Mouse (Mus musculus) heart, adult 8-10 months (tissue): ENCODE data around the gene Elp5. TPM values are rescaled to one million over a fixed set of nuclear protein-coding genes. Genes with fewer than 3 reads are reported as not detected.
"Not testable (repeated sequence)": the region's sequence is repeated elsewhere in the genome, so short reads cannot be mapped to it uniquely, and the experiment has no call there.

Experiments used
- DNase-seq: peaks from one replicate; pipeline ENCODE4 v3.0.0; 2022; ENCODE audit warnings: low spot score
- total RNA-seq, 4 experiments: library from RNA; stranded (reverse); gene quantifications; 2 replicates each; pipeline ENCODE4 v1.2.4; 2022

Elp5 gene
- total RNA-seq, result 10 to 100 TPM; 41.7 to 57.3 (median 48.1) TPM

DNA sequence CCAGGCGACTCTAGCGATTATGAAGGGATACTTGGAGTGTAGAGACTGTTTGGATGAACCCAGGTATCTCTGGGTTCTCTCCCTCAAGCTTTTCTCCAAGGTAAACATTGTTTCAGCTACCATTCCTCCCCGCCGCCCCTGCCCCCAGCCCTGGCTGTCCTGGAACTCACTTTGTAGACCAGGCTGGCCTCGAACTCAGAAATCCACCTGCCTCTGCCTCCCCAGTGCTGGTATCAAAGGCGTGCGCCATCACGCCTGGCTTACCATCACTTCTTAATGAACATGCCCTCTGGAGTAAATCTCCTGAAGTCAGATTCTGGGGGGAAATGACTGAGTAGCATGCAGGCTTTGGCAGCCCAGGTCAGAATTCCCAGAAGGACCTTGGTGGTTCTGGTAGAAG, at the start of gene Elp5:
Gene Elp5 (minus strand): TSS at position 293 of the 400 bp plus-strand sequence.
- no peak for DNase-seq

DNA sequence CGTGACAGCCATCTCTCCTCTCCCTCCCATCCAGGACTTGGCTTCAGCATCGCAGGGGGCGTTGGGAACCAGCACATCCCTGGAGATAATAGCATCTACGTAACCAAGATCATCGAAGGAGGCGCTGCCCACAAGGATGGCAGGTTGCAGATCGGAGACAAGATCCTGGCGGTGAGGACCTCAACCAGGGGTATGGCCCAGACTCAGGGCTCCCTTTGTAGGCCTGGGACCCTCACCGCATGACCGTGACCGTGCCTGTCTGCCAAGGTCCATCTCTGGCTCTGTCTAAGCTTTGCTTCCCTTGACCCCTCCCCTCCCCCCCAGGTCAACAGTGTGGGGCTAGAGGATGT, 49.0 kb upstream of the Elp5 start:
- no peak for DNase-seq

DNA sequence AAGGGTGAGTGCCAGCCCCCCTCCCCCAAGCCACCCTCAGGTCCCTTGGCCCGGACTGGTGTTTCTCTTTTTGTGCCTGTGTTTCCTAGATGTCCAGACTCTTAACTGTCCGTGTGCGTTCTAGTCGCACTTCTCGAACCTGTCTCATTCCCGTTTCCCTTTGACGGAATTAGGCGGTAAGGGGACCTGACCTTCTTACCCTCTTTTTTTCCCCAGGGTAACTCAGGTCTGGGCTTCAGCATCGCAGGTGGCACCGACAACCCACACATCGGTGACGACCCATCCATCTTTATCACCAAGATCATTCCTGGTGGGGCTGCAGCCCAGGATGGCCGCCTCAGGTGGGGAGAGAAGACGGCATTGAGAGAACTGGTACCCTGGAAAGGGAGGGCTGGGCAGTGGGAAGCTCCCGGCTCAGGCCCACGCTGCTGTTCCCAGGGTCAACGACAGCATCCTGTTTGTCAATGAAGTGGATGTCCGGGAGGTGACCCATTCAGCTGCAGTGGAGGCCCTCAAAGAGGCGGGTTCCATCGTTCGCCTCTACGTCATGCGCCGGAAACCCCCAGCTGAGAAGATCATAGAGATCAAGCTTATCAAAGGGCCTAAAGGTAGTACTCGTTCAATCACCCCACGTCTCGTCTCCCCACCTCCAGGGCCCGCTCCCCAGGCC, 48.5 kb upstream of the Elp5 start:
- DNase-seq, result no peak

DNA sequence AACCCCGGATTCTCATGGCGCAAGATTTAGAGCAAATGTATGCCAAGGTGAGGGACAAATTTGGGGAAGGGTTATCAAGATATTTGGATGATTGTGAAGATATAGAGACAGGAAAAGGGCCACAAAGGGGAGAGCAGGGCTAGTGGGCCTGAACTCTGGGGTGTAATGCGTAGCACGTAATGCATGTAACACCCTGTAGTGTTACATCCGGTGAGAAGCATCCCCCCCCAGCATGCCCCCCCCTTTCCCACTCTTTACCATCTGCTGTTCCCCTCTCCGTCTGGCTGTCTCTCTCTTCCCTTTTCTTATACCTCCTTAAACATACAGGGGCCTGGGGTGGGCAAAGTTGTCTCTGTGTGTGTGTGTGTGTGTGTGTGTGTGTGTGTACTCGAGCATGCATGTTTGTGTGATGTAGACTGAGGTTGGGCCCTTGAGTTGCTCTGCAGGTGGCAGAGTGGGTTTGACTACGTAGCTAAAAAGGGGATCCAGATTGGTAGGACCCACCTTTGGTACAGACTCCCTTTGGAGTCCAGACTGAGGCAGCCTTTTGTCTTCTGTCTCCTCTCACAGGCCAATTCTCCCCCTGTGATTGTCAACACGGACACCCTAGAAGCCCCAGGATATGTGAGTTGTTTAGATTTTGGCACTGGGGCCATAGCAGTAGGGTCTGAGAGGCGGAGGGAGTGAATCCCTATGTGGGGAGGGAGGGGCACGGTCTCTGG, 47.7 kb upstream of the Elp5 start:
- no peak for DNase-seq

DNA sequence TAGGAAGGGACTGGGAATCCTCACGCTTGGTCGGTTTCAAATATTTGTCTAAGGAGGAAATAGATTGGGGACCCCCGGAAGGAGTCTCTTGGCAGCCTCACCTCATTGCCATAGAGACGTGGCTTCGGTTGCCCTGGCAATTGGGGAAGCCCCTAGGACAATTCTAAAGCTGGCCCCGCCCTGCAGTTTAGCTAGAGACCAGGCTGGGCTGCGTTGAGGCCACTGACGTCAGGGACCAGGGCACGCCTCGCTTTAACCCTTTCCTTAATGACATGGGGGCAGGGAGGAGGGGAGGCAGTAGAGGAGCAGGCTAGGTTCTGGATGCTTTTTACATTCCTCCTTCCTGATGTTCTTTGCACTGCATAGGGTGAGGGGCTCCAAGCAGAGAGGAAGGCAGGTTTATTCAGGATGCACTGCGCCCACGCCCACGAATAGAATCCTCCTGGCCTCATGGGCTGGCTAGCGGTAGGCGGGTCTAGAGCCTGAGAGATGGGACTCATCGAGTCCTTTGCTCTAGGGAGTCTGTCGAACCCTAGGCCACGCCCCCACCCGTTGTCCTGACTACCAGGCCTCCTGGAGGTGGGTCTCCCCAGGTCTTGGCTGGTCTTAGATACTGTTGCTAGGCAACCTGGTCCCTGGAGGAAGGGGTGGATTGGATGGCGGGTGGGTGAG, 46.9 kb upstream of the Elp5 start:
- DNase-seq, result peak; percentile 69

DNA sequence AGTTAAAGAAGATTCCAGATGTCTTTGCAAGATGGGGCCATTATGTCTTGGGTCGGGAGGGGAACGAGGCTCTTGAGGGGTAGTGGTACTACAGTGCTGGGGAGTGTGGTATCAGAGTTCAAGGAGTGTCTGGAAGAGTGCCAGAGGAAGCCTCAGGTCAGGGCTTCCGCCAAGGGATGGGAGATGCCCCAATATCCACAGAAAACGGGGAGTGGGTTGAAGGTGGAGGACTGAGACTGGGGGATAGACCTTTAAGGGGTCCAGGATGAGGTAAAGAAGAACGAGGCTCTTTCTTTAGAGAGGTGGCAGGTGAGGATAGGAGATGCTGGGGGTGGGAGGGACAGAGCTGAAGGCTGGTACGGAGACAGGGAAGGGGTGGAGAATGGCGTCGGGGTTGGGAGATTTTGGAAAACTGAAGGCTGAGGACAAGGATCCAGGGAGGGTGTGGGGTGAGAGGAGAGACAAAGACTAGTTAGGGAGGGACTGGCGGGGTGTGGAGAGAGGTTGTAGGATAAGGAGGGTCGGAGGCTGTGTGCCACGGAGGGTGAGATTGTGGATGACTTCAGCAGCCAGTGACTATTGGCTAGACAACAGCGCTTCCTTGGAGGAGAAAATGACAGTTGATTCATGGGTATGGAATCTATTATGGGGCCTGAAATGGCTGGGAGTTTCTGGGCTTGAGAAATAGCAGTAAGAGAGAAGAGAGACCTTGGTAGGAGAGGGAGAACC, 46.2 kb upstream of the Elp5 start:
- DNase-seq, result no peak

DNA sequence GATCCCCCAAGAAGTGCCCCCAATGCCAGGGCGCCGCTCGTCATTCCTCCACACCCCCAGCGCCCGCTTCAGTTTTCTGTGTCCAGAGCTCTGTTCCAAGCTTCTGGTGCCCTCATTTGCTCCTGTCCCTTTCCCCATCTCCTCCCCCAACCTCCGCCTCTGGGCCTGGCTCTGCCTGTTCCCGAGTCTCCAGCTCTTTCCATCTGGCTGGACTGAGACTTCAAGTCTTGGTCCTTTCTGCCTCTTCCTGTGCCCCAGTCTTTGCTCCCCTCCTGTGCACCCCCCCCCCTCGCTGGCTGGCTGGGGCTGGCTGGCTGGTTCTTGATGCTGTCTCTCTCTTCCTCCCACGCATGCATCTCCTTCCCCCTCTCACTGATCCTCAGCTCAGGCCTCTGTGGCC, 45.1 kb upstream of the Elp5 start:
- no peak for DNase-seq

DNA sequence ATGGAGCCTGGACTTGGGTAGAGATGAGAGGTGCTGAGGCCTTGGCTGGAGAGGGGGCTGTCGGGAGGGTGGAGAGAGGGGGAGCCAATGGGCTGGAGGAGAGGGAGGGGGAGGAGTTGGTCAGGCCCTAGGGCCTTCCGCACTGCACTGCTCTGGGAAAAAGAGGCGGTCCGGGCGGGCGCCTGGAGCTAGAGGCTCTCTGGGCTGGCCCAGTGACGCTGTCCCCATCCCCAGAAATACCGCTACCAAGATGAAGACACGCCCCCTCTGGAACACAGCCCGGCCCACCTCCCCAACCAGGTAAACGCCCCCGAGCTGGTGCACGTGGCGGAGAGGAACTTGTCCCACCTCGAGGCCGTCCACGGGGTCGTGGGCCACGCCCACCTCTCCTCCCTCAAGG, 44.4 kb upstream of the Elp5 start:
- no peak for DNase-seq

DNA sequence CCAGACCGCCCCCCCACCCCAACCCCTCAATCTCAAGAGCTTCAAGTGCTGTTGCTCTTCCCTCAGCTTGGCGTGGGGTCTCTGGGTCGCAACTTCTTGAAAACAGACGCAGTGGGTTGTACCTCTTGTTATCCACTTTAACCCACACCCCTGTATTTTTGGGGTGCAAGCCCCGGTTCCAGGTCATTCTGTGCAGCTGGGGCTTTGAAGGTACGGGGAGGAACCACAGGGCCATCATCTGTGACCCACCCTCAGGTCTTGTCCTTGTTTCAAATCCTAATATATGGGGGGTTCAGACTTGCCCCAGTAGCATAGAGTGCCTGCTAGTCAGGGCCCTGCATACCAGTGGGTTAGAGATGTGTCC, 41.8 kb upstream of the Elp5 start:
- no peak for DNase-seq

DNA sequence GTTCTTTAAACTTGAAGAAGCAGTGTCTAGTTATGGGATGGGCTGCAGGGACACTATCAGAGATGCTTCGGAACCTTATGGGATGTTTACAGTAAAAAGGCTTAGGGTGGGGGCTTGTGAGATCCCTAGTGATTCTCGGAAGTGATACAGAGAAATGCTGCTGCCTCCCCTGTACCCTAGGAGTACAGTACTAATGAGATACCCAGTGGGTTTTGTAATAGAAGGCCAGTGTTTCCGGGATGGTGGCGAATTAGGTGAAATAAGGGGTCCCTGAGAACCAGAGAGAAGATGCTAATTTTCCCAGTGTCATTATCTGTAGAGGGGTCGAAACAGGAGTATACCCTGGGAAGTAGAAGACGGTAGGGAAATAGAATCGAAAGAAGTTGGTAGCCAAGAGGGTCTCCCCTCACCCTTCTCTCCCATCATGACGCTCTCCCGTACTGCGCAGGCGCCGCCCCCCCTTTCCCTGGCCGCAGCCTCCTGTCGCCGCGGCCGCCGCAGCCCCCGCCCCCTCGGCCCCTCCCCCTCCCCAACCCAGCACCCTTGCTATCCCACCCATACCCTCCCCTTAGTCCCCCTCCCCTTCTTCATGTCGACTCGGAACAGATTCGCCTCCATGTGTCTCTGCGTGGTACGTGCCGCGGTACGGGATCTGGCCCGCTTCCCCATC, 41.3 kb upstream of the Elp5 start:
- no peak for DNase-seq

DNA sequence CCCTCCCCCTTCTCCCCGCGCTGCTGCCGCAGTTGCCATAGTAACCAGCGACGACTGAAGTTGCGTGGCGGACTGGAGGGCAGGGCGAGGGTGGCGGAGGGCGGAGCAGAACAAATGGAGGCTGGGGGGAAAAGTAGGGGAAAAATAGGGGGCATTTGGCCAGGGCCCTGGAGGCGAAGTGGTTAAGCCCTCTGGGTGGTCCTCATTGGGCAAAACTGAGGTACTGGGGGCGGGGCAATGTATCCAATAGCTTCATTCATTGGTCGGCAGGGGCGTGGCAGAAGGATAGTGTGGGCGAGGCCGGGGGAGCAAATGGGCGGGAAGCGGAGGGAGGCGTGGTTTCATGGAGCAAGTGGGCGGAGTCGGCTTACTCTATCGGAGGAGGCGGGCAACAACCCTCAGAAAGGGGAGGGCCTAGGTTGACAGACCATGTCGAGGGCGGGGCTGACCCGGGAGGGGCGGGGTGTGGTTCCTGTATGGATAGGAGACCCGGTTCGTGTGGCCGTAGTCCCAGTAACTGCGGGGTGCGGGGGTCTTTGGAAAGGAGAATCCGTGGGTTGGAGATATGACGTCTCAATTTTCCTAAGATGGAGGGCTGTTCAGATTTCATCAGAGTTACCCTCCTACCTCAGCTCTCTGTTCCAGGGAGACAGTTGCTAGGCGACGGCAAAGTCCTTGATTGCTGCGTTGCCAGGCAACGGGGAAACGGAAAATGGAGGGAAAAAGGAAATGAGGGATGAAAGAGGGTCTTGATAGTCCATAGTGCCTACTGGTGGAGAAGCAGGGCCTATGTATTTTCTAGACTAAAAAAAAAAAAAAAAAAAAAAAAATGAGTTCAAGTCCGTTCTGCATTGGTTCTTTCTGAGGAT, 39.2 kb upstream of the Elp5 start:
- peak; percentile 93 for DNase-seq

DNA sequence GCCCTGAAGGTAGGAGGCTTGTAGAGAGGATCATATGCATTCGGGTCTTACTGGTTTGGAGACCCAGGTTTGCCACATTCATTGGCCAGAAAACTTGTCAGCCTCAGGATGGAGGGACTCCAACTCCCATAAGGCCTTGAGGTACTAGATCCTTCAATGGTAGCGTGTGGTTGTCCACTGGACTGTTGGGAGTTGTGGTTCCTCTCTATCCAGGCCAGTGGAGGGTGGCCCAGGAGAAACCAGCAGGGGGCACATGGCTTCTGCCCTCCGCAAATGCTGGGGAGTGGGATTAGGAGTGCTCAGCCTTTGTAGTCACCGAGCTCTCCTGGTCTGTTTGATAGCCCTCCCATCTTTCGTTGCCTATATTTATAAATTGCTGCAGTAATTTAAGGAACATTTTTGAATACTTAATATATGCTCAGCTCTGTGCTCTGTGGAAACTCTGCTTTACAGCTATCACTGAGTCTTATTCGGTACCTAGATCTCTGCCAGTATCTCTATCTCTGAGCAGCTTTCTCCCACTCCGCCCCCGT, 38.5 kb upstream of the Elp5 start:
- peak; percentile 83 for DNase-seq

DNA sequence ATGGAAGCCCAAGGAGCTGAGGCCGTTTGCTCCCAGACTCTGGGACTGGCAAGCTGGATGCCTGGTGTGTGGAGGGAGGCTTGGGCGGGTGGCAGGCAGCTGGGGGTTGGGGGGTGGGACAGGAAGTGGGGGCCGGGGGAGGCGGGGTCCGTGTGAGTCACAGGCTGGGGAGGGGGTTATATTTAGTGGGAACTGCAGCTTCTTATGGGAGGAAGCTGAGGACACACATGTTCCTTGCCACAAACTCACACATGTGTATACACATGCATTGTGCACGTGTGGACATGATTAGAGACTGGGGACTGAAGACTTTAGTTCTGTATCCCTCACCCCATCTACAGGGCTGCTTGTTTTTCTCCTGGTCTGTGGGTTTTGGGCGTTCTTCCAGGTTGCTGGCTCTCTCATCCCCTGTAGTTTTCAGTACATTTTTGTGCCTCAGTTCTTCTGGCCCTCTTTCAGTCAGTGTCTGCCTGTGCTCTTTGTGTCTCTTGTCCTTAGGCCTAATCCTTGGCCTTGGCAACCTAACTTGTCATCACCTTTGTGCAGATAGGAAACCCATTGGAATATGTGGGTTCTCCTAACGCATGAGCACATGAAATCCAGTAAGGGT, 37.8 kb upstream of the Elp5 start:
- no peak for DNase-seq

DNA sequence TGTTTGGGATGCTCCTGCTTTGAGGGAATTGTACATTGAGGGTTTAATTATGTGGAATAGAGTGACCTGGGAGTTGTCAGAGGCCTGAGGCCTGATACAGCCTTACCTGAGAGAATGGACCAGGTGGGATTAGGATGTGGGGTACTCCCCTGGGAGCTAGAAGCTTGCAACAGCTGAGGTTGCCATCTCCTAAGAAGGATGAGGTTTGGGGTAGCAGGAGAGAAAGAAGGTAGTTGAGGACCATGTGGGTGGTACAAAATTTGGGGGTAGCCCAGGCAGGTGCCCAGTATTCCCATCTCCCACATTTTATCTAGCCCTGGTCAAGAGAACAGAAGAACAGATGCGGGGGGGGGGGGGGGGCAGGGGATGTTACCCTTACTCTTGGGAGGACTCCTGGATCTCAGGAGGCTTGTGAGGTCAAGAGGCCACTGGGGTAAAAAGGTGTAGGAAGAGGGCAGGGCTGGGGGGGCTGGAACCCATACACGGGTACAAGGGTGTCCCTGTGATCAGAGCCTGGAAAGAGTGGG, 37.2 kb upstream of the Elp5 start:
- DNase-seq, result no peak

DNA sequence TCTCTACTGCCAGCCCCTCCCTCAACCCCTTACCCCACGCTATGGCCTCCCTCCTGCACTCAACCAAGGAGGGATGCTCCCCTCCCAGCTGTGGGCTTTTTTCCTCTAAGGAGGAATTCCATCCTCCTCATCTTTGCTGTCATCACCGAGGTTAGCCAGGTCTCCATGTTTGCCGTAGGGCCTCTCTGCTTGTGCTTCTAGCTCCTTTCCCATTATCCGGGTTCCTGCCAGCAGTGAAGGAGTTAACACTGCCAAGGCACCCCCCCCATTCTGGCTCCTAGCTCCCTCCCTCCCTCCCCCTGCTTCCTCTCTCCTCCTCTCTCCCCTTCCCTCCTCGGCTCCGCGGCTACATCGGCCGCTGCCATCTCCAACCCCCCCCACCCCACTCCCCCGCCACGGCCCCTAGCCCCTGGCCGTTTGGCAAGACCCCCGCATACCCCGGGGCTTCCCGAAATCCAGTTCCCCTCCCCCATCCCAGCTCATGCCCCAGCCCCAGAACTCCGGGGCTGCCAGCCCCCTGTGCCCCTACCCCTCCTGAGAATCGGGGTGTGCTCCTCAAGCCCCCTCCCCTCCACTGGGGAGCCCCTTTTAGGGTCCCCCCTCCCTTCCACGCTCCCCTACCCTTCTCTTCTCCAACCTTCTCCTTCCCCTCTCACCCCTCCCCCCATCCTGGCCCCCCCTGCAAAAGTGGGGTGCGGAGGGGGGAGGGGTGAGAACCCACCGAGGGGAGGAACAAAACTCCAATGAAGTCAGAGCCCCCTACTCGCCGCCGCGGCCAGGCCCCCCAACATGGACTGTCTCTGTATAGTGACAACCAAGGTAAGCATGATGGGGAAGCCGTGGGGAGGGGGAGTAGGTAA, 36.0 kb upstream of the Elp5 start:
- no peak for DNase-seq

DNA sequence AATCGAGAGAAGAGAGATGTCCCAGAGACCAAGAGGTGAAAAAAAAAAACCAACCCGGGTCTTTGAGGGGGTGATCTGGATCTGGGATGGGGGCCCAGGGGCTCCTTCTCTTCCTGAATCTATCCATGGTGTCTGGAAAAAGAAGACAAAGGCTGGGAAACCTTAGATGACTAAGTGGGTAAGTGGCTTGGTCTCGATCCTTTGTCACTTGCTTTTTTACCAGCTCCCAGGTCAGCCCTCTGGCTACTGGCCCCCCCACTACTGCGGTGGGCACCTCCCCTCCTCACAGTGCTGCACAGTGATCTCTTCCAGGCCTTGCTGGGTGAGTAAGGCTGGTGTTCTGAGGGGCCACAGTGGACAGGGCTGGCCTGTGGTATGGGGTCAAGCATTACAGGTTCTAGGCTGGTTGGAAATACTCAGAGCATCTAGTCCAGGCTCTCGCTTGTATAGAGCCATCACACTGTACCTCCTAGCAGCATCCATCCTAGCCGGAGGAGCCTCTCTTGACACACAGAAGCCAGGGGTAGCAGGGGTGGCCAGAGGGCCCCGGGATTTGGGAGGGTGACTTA, 35.0 kb upstream of the Elp5 start:
- DNase-seq, result no peak

DNA sequence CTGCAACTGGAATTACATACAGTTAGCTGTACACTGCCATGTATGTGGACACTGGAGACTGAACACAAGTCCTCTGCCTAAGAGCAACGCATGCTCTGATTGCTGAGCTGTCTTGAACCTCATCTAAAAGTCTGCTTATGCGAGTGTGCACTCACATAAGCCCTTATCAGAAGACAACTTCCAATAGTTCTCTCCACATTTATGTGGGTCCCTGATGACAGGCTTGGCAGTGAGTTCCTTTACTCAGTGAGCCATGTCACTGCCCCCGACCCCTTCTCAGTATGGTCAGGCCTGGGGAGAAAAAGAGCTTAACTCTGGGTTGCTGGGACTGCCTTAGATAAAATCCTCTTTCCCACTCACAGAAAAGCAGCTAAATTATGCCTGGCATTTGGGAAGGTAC, 34.4 kb upstream of the Elp5 start, which contains the start of gene Dlg4:
Gene Dlg4 (plus strand): TSS at position 274 of the 400 bp plus-strand sequence.
- DNase-seq, result no peak

DNA sequence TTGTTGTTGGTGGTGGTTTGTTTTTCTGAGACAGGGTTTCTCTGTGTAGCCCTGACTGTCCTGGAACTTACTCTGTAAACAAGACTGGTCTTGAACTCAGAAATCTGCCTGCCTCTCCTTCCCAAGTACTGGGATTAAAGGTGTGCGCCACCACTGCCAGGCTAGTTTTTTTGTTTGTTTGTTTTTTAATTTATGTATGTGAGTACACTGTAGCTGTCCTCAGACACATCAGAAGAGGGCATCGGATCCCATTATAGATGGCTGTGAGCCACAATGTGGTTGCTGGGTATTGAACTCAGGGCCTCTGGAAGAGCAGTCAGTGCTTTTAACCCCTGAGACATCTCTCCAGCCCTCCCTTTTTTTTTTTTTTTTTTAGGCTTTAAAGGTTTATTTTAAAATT, 33.9 kb upstream of the Elp5 start:
- not testable (repeated sequence) for DNase-seq

DNA sequence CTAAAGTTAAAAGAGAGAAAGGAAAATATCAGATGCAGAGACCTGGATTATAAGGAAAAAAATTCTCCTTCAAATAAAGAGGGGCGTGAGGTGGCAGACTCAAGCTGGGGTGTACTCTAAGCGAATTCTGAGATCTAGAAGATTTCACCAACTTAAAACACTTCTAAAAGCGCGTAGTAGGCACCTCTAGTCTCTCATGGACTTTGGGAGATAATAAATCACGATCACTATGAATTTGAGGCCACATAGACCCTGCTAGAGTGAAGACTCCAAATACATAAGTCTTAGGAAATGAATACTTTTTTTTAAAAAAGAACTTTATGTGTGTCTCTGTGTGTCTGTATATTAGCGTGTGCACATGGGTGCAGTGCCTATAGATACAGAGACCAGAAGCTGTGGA, 33.4 kb upstream of the Elp5 start:
- no peak for DNase-seq
